In genomic region chr12:118719878-118720573, GRCm38 (mm10) we compare ENCODE assay signal across 24 mouse cellular contexts.
DNase-seq lines count a peak whose midpoint lies in the region; ATAC-seq and TF ChIP-seq lines count a peak whose summit lies in the region.
"Had no signal": no experiment of that assay in that cellular context is flagged by ENCODE, and none has a peak within 500 bp of the region (broad histone marks: within the 10 kb centered on the region; RNA-seq: fewer than 3 reads in every experiment).

No protein-coding gene starts in this region.

- 74% methylated on average over 4 of the region's 4 CpGs for WGBS in liver, postnatal 0 days (ENCODE audit: insufficient replicate concordance)
- 66% methylated on average over 4 of the region's 4 CpGs for WGBS in liver, embryonic 12.5 days (ENCODE audit: insufficient replicate concordance)
- 19% methylated on average over 4 of the region's 4 CpGs for WGBS in forebrain, embryonic 13.5 days
- 82% methylated on average over 4 of the region's 4 CpGs for WGBS in cerebellum, adult 2 months

- DNase-seq in liver, postnatal 0 days = no peak
- DNase-seq in Muller cell, postnatal 12 days (ENCODE audit: inconsistent ontology term) = peak; percentile 52
- DNase-seq in adrenal gland, adult 8-10 months = no peak
- no peak for DNase-seq in cerebellum, adult 2 months
- DNase-seq: adrenal gland, postnatal 10 days; B cell, adult 2 months; cerebellum, adult 11-12 months; cerebellum, postnatal 36 days; gastrocnemius, postnatal 10 days; heart, adult 2 months; kidney, adult 11 months; lung, postnatal 10 days; right cerebral cortex, postnatal 4 days; thymus, adult 2 months had no signal

- H3K9me3 ChIP-seq in liver, postnatal 0 days (ENCODE audit: low read length) = no peaks in the 10 kb centered on the region
- H3K9me3 ChIP-seq in liver, embryonic 12.5 days (replicated peaks) = no peaks in the 10 kb centered on the region
- no peaks in the 10 kb centered on the region for H3K9me3 ChIP-seq in forebrain, embryonic 13.5 days (replicated peaks)
- H3K9me3 ChIP-seq: heart, embryonic 15.5 days; liver, embryonic 15.5 days; megakaryocyte, embryonic 14.5 days; neural tube, embryonic 15.5 days had no signal

- no peak overlapping the region for H3K4me2 ChIP-seq in liver, postnatal 0 days (ENCODE audit: low read depth, low read length)
- H3K4me2 ChIP-seq in liver, embryonic 12.5 days = no peak overlapping the region
- H3K4me2 ChIP-seq in forebrain, embryonic 13.5 days = no peak overlapping the region
- H3K4me2 ChIP-seq: heart, embryonic 15.5 days; liver, embryonic 15.5 days; neural tube, embryonic 15.5 days had no signal

- no peaks in the 10 kb centered on the region for H3K4me1 ChIP-seq in liver, postnatal 0 days (ENCODE audit: insufficient read depth)
- H3K4me1 ChIP-seq in liver, embryonic 12.5 days = no peaks in the 10 kb centered on the region
- H3K4me1 ChIP-seq in forebrain, embryonic 13.5 days = peaks cover 19% of the 10 kb centered on the region
- H3K4me1 ChIP-seq in cerebellum, adult 2 months (ENCODE audit: control insufficient read depth, insufficient read depth, low read length) = no peaks in the 10 kb centered on the region
- H3K4me1 ChIP-seq: heart, embryonic 15.5 days; liver, embryonic 15.5 days; megakaryocyte, embryonic 14.5 days; neural tube, embryonic 15.5 days had no signal

- ATAC-seq in liver, postnatal 0 days = peak; percentile 44; the same call in 1 of the 2 replicates
- ATAC-seq in liver, embryonic 12.5 days = no peak
- ATAC-seq in forebrain, embryonic 13.5 days = peak; percentile 95
- peak; percentile 83 for ATAC-seq in megakaryocyte progenitor cell, adult 5-6 weeks (replicated peaks; ENCODE audit: poor library complexity)
- no peak for ATAC-seq in CD4-positive, CD25-positive, alpha-beta regulatory T cell, adult 4 months
- ATAC-seq: hindbrain, embryonic 16.5 days had no signal

- no peak overlapping the region for H3K27ac ChIP-seq in liver, postnatal 0 days (ENCODE audit: low read depth)
- H3K27ac ChIP-seq in liver, embryonic 12.5 days = no peak overlapping the region
- no peak overlapping the region for H3K27ac ChIP-seq in forebrain, embryonic 13.5 days
- no peak overlapping the region for H3K27ac ChIP-seq in cerebellum, adult 2 months (ENCODE audit: insufficient read depth, low read length)
- H3K27ac ChIP-seq: heart, adult 2 months; heart, embryonic 15.5 days; liver, embryonic 15.5 days; neural tube, embryonic 15.5 days had no signal

- H3K36me3 ChIP-seq in liver, postnatal 0 days (replicated peaks; ENCODE audit: insufficient read depth, low read length) = no peaks in the 10 kb centered on the region
- H3K36me3 ChIP-seq in liver, embryonic 12.5 days = no peaks in the 10 kb centered on the region
- H3K36me3 ChIP-seq in forebrain, embryonic 13.5 days (ENCODE audit: poor library complexity, severe bottlenecking) = no peaks in the 10 kb centered on the region
- H3K36me3 ChIP-seq: heart, embryonic 15.5 days; liver, embryonic 15.5 days; neural tube, embryonic 15.5 days had no signal

- H3K4me3 ChIP-seq in liver, postnatal 0 days (ENCODE audit: low read depth, low read length) = no peak overlapping the region
- no peak overlapping the region for H3K4me3 ChIP-seq in liver, embryonic 12.5 days
- H3K4me3 ChIP-seq in forebrain, embryonic 13.5 days = no peak overlapping the region
- H3K4me3 ChIP-seq in cerebellum, adult 2 months (replicated peaks; ENCODE audit: insufficient read depth, low read depth, low read length) = no peak overlapping the region
- H3K4me3 ChIP-seq: erythroblast, embryonic 14.5 days; heart, adult 2 months; heart, embryonic 15.5 days; liver, embryonic 15.5 days; megakaryocyte, embryonic 14.5 days; neural tube, embryonic 15.5 days had no signal

- TF ChIP-seq POLR2A in cerebellum, adult 2 months (IDR thresholded peaks at IDR 0.05; ENCODE audit: borderline replicate concordance, insufficient read depth, low read length) = no peak

- H3K9ac ChIP-seq in liver, postnatal 0 days (replicated peaks) = no peak overlapping the region
- no peak overlapping the region for H3K9ac ChIP-seq in liver, embryonic 12.5 days
- no peak overlapping the region for H3K9ac ChIP-seq in forebrain, embryonic 13.5 days
- H3K9ac ChIP-seq: heart, embryonic 15.5 days; liver, embryonic 15.5 days; neural tube, embryonic 15.5 days had no signal

- TF ChIP-seq EP300 in liver, postnatal 0 days (IDR thresholded peaks at IDR 0.05; ENCODE audit: low read depth) = no peak

- TF ChIP-seq CTCF in liver, postnatal 0 days (IDR thresholded peaks at IDR 0.05; ENCODE audit: low read depth) = no peak
- TF ChIP-seq CTCF in cerebellum, adult 2 months (IDR thresholded peaks at IDR 0.05; ENCODE audit: borderline replicate concordance, insufficient read depth, low read depth, low read length) = no peak

- H3K27me3 ChIP-seq in liver, postnatal 0 days (ENCODE audit: insufficient read depth, low read length) = no peaks in the 10 kb centered on the region
- no peaks in the 10 kb centered on the region for H3K27me3 ChIP-seq in liver, embryonic 12.5 days (replicated peaks)
- H3K27me3 ChIP-seq in forebrain, embryonic 13.5 days = peaks cover 43% of the 10 kb centered on the region
- H3K27me3 ChIP-seq in cerebellum, adult 2 months (ENCODE audit: control insufficient read depth, insufficient read depth, low read length) = no peaks in the 10 kb centered on the region
- H3K27me3 ChIP-seq: heart, embryonic 15.5 days; liver, embryonic 15.5 days; megakaryocyte, embryonic 14.5 days; neural tube, embryonic 15.5 days had no signal

Comparison
In these comparisons a context has a peak if more than half of its experiments do, and no peak if none do; other contexts are left out.
1. ATAC-seq: peak in liver, postnatal 0 days (single experiment), forebrain, embryonic 13.5 days (single experiment) and megakaryocyte progenitor cell, adult 5-6 weeks (single experiment); none in liver, embryonic 12.5 days (single experiment) and CD4-positive, CD25-positive, alpha-beta regulatory T cell, adult 4 months (single experiment).